Mouse (Mus musculus): ENCODE measurements around the gene Unc119b.
"Not testable (repeated sequence)": the region's sequence is repeated elsewhere in the genome, so short reads cannot be mapped to it uniquely, and the experiment has no call there.

Unc119b gene

GRCm38 (mm10) chr5:115134234-115135165 is at the start of gene Unc119b:
Gene Unc119b (minus strand): TSS chr5:115134975.
- in situ Hi-C loops (cut with MboI; ENCODE audit: low sequenced_read_pairs), result no loop called here

GRCm38 (mm10) chr5:115183482-115183881 is 48.7 kb upstream of the Unc119b start:
- in situ Hi-C loops (cut with MboI; ENCODE audit: low sequenced_read_pairs), result no loop called here

DNA sequence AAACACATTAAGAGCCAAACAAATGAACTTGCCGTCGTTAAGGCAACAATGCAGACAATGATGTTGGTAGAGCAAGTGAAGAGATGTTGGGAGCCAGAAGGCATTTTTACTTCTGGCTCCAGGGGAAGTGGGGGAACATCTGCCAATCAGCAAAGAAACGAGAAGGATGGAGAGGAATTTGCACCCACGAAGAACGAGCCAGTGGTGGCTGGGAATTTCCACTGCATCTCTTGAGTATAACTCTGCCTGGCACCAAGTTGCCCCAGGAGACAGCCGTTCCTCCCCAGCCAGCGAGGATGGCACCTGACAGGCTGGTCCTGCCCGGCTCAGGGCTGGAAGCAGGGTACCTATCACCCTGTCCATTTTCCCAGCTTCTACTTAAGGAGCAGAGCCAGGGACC is 48.1 kb upstream of the Unc119b start:
- in situ Hi-C loops (cut with MboI; ENCODE audit: low sequenced_read_pairs), result no loop called here

- in situ Hi-C loops (cut with MboI; ENCODE audit: low sequenced_read_pairs), result no loop called here
Observed at GRCm38 (mm10) chr5:115181248-115181940, 46.6 kb upstream of the Unc119b start.

DNA sequence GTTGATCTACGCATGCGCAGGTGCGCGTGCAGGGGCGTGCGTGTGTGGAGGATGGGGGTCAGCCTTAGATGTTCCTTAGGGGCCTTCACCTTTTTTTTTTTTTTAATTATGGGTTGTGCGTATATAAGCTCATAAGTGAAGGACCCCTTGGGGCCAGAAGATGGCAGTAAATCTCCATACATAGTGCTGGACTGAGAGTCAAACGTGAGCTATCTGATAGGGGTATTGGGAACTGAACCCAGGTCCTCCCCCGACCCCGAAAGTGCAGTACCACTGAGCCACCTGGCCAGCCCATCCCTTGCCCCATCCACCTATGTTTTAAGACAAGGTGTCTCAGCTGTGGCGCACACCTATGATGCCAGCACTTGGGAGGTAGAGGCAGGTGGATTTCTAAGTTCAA is 44.8 kb upstream of the Unc119b start:
- in situ Hi-C loops (cut with MboI; ENCODE audit: low sequenced_read_pairs), result no loop called here

DNA sequence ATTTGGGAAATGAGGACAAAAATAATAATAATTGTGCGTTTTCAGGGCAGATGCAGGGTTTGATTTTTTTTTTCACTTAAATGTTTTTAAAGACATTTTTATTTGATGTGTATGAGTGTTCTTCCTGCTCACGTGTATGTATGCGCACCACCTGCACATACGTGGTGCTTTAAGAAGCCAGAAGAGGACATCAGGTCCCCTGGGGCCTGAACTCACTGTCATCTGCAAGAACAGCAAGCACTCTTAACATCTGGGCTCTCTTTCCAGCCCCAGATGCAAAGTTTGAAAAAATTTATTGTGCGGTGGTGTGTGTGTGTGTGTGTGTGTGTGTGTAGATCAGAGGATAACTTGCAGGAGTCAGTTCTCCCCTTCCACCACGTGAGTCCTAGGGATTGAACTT is 43.1 kb upstream of the Unc119b start:
- in situ Hi-C loops (cut with MboI; ENCODE audit: low sequenced_read_pairs), result no loop called here

GRCm38 (mm10) chr5:115174554-115174953 is 39.8 kb upstream of the Unc119b start:
- in situ Hi-C loops (cut with MboI; ENCODE audit: low sequenced_read_pairs), result no loop called here

- in situ Hi-C loops (cut with MboI; ENCODE audit: low sequenced_read_pairs), result no loop called here
Observed at GRCm38 (mm10) chr5:115170150-115170549, 35.4 kb upstream of the Unc119b start.

DNA sequence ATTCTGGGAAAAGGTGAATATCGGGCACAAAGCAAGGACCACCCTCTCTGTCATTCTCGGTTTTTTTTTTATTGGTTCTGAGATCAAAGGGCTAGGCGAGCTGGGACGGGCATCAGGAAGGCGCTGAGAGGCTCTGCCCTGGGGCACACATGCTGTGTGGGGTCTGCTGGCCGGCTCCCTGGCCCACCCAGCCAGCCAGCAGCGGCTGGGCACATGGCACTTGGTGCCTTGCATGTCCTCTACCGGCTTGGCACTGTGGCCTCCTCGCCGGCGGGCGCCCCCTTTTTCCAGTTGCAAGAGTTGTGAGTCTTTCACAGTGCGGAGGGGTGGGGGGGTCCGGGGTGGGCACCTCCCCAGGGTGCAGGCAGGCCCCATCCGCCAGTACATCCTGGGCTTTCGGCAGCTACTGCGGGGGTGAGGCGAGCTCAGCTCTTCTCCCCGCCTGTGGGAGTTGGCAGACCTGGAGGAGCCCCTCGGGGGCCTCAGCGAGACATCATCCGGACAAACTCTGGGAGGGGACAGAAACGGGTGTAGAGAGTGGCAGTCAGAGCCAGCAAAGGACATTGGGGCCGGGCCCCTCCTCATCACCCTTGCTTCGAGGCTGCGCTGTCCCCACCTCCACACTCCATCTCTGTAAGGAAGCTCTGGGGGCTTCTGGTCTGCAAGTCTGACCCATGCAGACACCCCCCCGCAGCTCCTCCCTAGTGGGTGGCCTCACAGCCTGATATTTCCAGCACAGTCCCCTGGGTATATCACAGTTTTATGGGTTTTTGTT is 34.1 kb upstream of the Unc119b start:
- in situ Hi-C loops (cut with MboI; ENCODE audit: low sequenced_read_pairs), result no loop called here

DNA sequence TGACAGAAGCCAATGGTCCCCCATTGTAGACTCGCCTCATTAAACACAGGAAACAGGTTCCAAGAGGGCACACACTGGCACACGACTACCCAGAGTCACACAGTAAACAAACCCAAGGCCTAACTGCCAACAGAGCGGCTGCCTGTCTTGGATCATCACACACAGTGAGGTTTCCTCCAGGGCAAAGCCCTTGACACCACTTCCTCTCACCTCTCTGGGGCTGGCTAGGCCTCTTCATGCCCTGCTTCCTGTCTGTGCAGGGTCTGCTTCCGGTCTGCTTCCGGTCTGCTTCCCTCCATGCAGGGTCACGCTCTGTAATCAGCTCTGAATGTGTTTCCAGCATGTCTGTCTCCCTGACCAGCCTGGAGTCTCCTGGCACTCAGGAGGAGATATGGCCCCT is 32.6 kb upstream of the Unc119b start:
- in situ Hi-C loops (cut with MboI; ENCODE audit: low sequenced_read_pairs), result no loop called here

GRCm38 (mm10) chr5:115166815-115167194 is 32.0 kb upstream of the Unc119b start:
- in situ Hi-C loops (cut with MboI; ENCODE audit: low sequenced_read_pairs), result no loop called here

- in situ Hi-C loops (cut with MboI; ENCODE audit: low sequenced_read_pairs), result no loop called here
Observed at GRCm38 (mm10) chr5:115165895-115166814, 31.4 kb upstream of the Unc119b start.

DNA sequence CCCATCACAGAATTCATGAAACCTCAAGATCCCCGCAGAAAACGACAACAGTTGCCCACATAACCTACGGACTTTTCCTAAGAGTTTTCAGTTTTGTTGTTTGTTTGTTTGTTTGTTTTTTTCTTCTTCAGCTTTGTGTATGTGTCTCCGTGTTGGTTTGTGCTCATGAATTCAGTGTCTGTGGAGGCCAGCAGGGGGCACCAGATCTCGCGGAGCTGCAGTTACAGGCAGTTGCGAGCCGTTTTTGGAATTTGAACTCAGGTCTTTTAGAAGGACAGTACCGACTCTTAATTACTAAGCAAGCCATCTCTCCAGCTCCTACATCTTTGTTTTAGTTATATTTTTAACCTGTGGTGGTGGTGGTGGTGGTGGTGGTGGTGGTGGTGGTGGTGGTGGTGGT is 30.6 kb upstream of the Unc119b start:
- in situ Hi-C loops (cut with MboI; ENCODE audit: low sequenced_read_pairs), result no loop called here

DNA sequence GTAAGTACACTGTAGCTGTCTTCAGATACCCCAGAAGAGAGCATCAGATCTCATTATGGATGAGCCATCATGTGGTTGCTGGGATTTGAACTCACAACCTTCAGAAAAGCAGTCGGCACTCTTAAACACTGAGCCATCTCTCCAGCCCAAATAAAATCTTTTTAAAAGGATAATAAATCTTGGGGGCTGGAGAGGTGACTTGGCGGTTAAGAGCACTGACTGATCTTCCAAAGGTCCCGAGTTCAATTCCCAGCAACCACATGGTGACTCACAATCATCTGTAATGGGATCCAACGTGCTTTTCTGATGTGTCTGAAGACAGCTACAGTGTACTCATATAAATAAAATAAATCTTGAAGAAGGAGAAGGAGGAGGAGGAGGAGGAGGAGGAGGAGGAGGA is 29.7 kb upstream of the Unc119b start:
- in situ Hi-C loops (cut with MboI; ENCODE audit: low sequenced_read_pairs), result not testable (repeated sequence)

DNA sequence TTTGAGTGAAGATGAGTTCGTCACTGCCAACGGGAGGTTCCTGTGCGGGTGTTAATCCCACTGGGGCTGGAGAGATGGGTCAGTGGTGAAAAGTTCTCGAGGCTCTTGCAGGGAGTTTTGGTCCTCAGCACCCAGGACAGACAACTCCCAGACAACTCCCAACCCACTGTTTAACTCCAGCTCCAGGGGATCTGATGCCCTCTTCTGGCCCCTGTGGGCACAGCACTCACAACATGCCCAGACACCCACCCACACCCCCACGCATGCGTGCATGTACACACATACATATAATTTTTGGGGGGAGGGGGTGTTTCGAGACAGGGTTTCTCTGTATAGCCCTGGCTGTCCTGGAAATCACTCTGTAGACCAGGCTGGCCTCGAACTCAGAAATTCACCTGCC is 28.8 kb upstream of the Unc119b start:
- in situ Hi-C loops (cut with MboI; ENCODE audit: low sequenced_read_pairs), result no loop called here

DNA sequence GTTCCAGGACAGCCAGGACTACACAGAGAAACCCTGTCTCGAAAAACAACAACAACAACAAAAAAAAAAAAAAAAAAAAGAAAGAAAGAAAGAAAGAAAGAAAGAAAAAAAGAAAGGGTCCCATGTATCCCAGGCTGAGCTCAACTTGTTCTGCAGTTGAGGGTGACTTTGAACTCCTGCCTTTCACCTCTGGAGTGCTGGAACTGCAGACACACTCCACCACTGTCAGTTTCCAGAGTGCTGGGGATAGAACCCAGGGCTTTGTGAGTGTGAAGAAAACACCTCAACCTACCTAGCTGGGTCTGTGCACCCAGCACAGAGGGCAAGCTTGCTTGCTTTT is 27.1 kb upstream of the Unc119b start:
- in situ Hi-C loops (cut with MboI; ENCODE audit: low sequenced_read_pairs), result not testable (repeated sequence)

GRCm38 (mm10) chr5:115161064-115161939 is 26.5 kb upstream of the Unc119b start:
- in situ Hi-C loops (cut with MboI; ENCODE audit: low sequenced_read_pairs), result no loop called here

GRCm38 (mm10) chr5:115160655-115161054 is 25.9 kb upstream of the Unc119b start:
- in situ Hi-C loops (cut with MboI; ENCODE audit: low sequenced_read_pairs), result no loop called here

DNA sequence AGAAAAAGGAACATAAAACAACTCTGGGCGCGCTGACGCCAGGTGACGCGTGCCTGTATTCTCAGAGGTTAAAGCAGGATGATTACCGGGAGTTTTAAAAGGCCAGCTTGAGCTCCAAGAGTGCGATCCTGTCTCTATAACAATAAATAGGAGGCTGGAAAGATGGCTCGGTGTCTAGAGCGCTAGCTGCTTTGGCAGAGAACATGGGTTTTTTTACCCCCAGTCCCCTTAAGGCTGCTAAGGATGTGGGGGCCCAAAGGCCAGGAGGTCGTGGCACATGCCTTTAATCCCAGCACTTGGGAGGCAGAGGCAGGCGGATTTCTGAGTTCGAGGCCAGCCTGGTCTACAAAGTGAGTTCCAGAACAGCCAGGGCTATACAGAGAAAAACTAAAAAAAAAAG is 24.4 kb upstream of the Unc119b start:
- in situ Hi-C loops (cut with MboI; ENCODE audit: low sequenced_read_pairs), result no loop called here

Data from CH12F3 (cell line).